Mouse (Mus musculus): ENCODE data around the gene Spats2.

Gene Spats2

GRCm38 (mm10) chr15:99151324-99151723 is 25.6 kb downstream of the Spats2 start:
- DNase-seq: no peak

DNA sequence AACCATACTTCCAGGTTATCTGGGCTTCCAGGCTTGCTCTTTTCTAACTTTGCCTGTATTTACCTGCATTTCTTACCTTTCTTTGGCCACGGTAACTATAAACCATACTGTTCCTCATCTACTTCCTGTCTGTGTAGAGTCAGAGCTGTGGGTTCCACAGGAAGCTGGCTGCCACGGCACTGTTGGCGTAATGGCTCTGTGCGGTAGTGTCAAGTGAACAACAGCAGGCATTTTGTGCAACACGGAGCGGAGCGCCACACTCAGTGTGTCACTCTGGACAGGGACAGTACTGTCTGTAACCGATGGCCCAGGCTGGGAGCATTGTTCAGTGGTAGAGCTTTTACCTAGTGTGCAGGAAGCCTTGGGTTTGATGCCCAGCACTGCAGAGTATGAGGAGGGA is 27.8 kb downstream of the Spats2 start:
- DNase-seq: no peak

DNA sequence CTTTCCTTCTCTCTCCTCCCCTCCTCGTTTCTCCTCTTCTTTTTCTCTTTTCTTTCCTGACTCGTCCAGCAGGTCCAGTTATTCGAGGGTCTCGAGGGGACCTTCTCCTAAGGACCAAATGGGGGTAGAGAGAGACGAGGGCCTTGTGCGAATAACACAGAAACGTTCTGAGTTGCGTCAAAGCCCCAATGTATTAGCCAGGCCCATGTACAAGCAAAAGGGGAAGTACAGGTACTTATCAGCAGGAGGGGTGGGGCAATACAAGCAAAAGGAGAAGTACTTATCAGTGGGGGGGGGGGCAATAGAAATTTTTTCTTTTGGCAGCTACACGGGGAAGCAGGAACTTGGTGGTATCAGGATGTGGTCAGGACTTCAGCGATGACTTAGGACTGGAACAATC is 28.8 kb downstream of the Spats2 start:
- DNase-seq: peak; percentile 1

- no peak for DNase-seq
Observed at GRCm38 (mm10) chr15:99163512-99164365, 38.0 kb downstream of the Spats2 start.

DNA sequence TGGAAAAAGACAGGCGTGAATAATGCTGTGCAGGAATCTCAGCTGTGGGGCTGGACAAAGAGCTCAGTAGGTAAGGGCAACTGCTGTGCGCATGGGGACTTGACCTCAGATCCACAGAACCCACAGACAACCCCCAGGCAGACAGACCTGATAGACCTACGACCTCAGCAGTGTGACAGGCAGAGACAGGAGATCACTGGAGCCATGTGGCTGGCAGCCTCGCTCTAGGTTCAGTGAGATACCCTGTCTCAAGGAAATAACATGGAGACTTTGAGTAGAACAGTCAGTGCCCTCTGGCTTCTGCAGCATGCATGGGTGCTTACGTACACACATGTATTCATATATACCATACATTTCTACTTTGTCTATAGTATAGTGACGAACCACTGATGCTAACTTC is 46.4 kb downstream of the Spats2 start:
- DNase-seq: no peak

DNA sequence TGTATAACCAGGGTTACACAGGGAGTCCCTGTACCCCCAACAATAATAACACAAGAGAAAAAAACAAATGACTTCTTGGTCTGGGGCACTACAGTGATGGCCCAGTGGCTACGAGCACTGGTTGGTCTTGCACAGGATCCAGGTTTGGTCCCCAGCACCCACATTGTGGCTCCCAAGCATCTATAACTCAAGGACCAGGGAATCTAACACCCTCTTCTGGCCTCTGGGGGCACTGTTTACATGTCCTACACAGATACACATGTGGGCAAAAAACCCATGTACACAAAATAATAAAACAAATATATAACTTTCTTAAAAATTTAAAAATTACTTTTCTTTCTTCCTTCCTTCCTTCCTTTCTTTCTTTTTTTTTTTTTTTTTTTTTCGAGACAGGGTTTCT is 53.9 kb downstream of the Spats2 start:
- DNase-seq: no peak

- DNase-seq: no peak
Observed at GRCm38 (mm10) chr15:99184217-99184914, 58.6 kb downstream of the Spats2 start.

- DNase-seq: no peak
Observed at GRCm38 (mm10) chr15:99194358-99194757, 68.6 kb downstream of the Spats2 start.

GRCm38 (mm10) chr15:99195043-99195442 is 69.3 kb downstream of the Spats2 start:
- DNase-seq: no peak

- DNase-seq: peak; percentile 62
Observed at GRCm38 (mm10) chr15:99198761-99199160, 73.0 kb downstream of the Spats2 start.

- DNase-seq: no peak
Observed at GRCm38 (mm10) chr15:99205959-99206358, 80.2 kb downstream of the Spats2 start.

DNA sequence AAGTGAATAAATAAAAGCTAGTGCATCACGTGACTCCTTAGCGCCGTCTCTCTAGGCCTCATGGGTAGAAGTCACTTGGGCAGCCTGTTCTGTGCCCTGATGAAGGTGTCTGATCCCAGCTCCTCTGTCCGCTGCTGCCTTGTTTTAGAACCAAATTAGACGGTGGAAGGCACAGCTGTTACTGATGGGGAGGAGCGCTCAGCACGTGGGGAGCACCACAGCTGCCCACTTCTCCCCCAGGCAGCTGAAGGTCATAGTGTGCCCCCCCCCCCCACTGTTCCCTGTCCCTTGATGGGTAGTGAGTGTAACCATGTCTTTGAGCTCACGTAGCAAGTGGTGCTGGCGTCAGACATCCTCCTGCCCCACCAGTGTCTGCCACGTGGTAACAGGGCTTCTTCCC is 87.5 kb downstream of the Spats2 start:
- DNase-seq: no peak

DNA sequence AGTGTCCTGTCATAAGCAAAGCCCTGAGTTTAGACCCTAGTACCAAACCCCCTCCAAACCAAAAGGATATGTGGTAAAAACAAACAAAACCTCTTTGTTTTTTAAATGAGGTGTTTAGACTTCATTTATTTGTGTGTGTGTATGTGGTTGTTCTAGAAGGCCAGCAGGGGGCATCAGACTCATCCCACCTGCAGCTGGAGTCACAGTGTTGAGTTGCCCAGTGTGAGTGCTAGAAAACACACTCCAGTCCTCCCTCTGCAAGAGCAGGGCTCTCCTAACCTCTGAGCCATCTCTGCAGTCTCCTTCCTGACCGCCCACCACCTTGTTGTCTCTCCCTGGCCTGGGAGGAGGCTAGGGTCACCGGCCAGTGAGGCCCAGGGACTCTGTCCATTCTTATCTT is 89.2 kb downstream of the Spats2 start:
- peak; percentile 33 for DNase-seq

- DNase-seq: no peak
Observed at GRCm38 (mm10) chr15:99215741-99216463, 90.2 kb downstream of the Spats2 start.

DNA sequence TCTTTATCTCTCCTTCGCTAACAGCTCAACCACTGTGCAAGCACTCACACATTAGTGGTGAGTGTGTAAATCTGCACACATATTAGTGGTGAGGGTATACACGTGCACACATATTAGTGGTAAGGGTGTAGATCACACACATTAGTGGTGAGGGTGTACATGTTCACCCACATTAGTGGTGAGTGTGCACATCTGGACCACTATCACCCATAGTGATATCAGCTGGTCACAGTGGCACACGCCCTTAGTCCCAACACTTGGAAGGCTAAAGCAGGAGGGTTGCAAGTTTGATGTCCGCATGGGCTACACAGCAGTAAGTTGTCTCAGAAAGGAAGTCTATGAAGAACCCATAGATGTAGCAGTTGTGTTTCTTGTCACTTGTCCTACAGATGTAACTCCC is 91.9 kb downstream of the Spats2 start:
- no peak for DNase-seq

- no peak for DNase-seq
Observed at GRCm38 (mm10) chr15:99221315-99221952, 95.7 kb downstream of the Spats2 start.

GRCm38 (mm10) chr15:99222794-99223584 is 97.3 kb downstream of the Spats2 start:
- no peak for DNase-seq

DNA sequence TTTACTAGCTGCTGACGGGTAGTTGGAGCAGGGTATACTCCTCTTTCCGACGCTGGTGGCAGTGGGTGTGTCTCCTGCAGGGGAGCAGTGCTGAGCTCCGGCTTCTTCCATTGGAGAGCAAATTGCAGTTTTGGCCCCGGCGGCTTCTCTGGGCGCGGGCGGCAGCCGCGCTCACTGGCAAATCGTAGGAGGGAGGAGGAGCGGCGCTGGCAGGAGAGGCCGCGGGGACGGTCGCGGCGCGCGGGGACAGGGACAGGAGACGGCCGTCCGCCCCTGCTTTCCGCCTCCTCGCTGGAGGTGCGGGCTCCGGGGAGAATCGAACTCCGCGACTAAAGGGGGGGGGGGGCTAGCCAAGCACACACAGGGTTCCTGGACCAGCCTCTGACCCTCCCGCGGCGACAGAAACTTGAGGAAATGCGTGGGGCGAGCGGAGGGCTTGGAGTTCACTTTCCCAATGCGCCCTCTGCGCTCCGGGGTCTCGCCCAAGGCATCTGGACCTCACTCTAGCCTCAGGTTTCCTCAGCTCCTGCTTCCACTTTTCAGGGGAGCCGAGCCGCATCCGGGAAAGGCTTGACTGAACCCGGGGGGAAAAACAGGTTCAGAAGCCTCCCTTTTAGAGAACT is 98.0 kb downstream of the Spats2 start:
- DNase-seq: peak; percentile 41

GRCm38 (mm10) chr15:99224208-99224911 is 98.6 kb downstream of the Spats2 start, which contains the start of gene Kcnh3:
TSS of gene Kcnh3 (plus strand) at chr15:99224861.
- peak; percentile 72 for DNase-seq

DNA sequence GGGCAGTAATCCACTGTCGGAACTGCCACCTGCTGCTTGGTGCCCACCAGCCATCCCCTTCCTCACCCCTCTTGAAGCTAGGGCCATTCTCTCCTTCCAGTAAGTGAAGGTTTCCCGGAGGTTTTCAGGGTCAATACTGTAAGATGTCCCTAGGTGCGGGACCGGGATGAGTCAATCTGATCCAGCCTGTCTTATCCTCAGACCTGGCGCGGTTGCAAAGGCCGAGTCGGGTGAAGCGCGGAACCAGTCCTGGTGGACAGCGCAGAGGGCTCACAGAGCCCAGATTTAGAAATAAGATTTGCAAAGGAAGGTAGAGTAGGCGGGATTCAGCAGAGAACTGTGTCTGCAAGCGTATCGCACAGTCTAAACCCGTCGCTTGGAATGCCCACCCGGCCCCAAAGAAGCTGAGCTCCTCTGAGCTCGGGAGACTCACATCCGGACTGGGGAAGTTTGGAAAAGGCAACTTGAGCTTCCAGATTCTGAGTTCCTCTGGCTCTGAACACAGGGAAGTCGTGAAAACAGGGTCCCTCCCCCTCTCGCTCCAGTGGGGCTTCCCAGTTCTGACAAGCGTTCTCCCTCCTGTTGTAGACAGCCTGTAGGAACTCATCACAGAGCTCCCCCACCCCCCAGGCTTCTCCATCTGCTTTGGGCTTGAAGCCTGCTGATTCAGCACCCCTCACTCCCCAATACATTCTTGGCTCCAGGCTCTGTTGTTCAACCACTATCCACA is 99.5 kb downstream of the Spats2 start:
- peak; percentile 43 for DNase-seq
